Mouse (Mus musculus) urinary bladder, adult 18-20 months (tissue): ENCODE results near the gene Fhod1.

Experiments used
- DNase-seq, 2 experiments: peaks; one replicate each; pipeline ENCODE4 v3.0.0; 2022; ENCODE audit warnings: low spot score in 2 of 2, mixed read lengths in 2 of 2

Gene Fhod1

GRCm38 (mm10) chr8:105349096-105349771 lies 1.5 kb upstream of the Fhod1 start:
- DNase-seq, result no peak

DNA sequence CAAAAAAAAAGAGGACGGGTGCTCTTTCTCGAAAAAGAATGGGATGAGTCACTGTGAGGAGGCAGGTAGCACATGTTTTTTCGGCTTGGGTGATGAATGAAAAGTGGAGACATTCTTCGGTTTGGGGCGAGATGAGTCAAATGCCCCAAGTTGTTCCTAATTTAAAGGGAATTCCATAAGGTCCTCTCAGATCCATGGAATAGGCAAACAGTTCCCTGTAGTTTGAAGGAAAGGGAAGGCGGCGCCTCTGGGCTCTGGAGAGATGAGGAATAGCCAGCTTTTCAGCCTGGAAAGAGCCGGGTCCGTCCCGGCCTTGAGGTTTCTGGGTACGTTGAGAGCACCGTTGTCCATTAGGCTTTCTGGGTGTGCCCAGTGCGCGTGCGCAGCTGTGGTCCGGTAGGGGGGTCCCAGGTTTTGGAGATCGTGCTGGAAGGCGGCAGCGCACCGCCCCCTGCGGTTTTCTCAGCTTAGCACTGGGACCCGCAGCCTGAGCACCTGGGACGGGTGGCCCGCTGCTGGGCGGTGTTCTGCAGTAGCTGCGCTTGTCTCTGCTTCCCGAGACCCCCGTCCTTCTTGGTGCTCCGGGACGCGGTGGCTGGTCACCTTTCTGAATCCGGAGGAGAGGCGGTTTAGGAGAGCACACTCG lies 820 bp upstream of the Fhod1 start, which contains the start of gene Slc9a5:
Gene Slc9a5, plus strand, starts transcription at position 394 of the 646 bp plus-strand sequence.
- peak in 1 of 2 experiments; percentile 30 for DNase-seq

- peak; percentile 63 to 84 for DNase-seq
Measured at GRCm38 (mm10) chr8:105346611-105347427, 934 bp downstream of the Fhod1 start.

- DNase-seq, result no peak
Measured at GRCm38 (mm10) chr8:105345061-105345975, 2.4 kb downstream of the Fhod1 start.

DNA sequence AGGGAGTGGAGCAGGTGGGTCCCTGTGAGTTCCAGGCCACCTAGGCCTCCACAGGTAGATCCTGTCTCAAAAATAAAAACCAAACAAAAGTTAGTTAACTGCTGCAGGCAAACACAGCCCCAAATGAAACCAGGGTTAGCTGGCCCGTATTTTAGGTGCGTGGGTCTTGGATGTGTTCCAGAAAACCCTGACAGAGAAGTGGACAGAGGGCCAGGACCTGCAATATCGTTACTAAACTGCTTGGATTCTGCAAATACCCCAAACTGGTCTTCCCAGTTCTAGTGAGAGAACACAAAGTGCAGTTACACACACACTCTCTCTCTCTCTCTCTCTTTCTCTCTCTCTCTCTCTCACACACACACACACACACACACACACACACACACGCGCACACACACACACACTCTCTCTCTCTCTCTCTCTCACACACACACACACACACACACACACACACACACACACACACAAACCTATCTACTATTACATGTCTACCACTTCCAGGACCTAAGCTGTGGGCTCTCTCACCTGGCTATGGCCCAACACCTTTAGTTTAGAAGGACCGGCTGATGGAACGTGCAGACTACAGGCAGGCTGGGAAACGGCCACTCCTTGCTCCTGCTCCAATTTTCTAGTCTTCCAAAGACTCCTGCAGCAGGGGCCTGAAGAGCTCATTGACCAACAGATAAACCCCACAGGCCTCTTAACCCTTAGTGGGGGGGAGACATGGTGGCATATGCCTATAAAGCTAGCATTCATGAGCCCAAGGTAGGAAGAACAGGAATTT lies 3.8 kb downstream of the Fhod1 start:
- no peak for DNase-seq

DNA sequence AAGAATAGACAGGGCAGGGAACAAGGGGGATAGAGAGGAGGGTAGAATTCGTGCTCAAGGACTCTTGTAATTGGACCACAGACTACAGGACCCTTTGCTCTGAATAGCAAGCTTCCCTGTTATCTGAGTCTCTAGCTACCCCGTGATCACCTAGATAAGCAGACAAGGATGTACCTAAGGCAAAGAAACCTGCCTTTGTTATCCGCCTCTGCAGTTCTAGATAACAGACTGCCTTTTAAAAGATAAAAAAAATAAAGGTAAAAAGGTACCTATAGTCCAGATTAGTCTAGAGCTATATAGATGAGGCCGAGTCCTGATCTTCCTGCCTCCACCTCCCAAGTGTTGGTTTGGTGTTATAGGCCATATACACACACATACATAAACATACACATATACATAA lies 5.0 kb downstream of the Fhod1 start:
- DNase-seq, result no peak

DNA sequence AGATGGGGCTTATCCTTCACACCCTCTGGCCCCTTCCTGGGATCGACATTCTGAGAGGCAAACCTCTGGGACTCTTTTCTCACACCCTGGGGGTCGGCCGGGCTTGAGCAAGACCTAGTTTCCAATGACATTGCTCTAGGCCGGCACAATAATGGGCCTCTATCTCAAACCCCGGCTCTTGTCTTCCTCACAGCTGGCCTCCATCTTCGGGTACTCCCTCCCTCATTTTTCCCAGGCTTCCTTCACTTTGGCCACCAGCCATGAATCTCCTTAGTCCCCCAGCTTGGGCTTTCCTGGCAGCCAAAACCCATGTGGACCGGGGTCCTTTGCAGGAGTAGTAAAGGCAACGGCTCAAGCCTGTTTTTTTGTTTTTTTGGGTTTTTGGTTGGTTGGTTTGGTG lies 6.4 kb downstream of the Fhod1 start:
- DNase-seq, result no peak

- DNase-seq, result no peak
Measured at GRCm38 (mm10) chr8:105339886-105340635, 7.7 kb downstream of the Fhod1 start.

DNA sequence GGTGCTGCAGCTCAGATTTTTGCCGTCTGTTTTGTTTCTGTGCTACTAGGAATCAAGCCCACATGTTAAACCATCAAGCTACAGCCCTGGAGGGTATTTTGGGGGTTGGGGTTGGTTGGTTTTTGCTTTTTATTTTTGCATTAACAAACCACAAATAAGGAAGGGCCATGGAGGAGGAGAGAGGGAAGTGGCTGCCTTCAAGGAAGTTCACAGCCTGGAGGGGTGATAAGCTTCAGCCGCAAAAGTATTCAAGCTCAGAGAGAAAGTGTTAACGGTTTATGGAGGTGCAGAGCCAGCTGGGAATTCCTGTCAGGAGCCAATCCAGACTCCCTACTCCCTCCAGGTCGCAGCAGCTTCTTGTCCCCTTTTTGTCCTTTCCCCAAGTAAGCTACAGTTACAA lies 8.8 kb downstream of the Fhod1 start:
- DNase-seq, result no peak

DNA sequence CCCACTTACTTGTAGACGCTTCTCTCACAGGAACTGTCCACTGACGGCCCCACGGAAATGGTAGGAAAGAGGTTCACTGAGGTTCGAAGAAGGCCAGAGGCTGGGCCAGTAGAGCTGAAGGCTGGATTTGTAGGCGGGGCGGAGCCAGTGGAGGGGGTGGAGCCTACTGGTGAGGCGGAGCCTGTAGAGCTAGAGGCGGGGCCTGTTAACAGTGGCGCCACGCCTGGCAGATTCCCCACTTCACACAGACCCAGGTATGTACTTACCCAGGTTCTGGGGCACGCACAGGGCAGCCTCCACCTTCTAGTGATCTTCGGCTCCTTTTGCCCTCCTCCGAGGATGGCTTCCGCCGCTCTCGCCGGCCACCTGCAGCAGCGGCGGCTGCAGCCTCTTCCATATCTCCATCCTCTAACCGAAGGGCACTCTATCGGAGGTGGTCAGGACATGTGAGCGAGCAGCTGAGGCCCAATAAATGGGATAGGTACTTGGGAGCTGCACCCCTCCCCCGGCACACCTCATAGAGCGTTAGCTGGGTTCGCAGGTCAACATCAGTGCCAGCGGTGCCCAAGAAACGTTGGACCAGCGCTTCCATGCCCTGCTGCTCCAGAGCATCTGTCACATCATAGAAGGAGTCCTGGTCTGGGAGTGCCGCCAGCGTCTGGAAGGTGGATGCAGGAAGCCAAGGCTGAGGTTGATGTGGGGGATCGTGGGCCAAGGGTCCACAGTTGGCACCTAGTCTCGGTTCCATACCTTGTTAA lies 11.2 kb downstream of the Fhod1 start:
- DNase-seq, result no peak

DNA sequence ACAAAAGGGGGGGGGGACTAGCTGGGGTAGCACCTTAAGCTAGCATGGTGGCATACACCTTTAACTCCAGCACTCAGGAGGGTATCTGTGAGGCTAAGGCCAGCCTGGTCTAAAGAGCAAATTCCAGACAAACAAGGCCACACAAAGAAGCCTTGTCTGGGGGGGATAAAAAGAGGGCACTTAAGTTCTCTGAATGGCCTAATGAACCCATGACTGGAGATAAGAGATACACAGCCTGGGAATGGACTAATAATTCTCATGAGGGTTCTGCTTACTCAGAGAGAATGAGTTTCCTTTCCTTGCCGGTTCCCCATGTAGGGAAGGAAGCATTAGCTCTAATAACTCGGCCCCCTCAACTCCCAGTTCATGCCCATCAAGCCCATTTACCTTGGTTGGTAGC lies 15.2 kb downstream of the Fhod1 start:
- no peak for DNase-seq

DNA sequence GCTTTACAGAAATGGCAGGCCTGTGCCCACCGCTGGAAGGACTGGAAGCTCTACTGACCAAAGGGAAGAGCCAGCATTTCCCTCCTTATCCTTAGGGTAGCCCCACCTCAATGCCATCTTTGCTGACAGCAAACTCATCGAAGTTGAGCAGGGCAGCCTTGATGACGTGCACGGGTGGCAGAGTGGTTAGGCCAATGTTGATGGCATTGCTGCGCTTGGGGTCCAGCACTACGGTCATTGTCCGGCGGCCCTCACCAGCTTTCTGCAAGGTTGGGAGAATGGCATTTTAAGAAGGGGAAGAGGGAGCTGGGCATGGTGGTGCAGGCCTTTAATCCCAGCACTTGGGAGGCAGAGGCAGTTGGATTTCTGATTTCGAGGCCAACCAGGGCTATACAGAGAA lies 15.8 kb downstream of the Fhod1 start:
- no peak for DNase-seq

- DNase-seq, result no peak
Measured at GRCm38 (mm10) chr8:105331469-105331868, 16.3 kb downstream of the Fhod1 start.

DNA sequence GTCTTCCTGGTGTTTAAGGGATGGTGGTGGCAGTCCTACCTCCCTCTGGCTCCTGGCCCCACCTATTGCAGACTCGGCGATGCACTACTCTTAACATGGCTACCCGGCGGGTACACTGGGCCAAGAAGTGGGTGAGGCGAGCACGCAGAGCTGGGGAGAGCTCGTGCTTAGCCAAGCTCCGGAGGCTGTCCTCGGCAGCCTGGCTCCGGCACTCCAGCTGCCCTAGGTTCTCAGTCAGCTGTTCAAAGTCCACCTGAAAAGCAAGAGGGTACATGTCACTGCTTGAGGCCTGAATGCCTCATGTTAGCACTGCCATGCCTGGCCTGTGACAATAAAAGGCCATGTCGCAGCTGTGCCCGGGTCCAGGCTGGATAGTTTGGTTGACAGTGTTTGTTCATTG lies 17.4 kb downstream of the Fhod1 start:
- DNase-seq, result no peak

GRCm38 (mm10) chr8:105326968-105327367 lies 20.8 kb downstream of the Fhod1 start:
- DNase-seq, result no peak

DNA sequence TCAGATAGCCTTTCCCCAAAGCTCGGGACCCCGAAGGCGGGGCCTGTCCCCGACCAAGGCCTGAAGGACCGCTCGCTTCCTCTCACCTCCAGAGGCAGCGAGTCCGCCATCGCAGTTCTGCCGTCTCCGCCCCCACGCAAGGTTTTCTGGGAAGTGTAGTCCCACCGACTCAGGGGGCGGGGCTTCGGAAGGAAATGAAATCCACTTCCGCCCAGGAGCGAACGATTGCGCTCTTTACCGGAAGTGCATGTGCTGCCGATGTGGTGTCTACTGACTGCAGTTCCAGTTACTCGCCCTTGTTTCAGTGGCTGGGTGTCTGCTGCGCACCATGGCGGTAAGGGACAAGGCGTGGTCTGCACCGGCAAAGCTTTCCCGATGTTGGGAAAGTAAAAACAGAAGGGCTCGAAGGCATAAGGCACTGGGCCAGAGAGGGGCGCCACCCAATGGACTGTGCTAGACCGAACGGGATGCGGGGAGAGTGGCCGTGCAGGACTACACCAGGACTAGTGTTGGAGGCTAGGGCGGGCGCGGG lies 21.5 kb downstream of the Fhod1 start, which contains the start of the genes Lrrc29 and Tmem208:
Gene Lrrc29, minus strand, starts transcription at position 138 of the 532 bp plus-strand sequence.
Gene Tmem208, plus strand, starts transcription at position 214 of the 532 bp plus-strand sequence.
- peak; percentile 91 to 95 for DNase-seq

GRCm38 (mm10) chr8:105325641-105326093 lies 22.1 kb downstream of the Fhod1 start:
- DNase-seq, result no peak

DNA sequence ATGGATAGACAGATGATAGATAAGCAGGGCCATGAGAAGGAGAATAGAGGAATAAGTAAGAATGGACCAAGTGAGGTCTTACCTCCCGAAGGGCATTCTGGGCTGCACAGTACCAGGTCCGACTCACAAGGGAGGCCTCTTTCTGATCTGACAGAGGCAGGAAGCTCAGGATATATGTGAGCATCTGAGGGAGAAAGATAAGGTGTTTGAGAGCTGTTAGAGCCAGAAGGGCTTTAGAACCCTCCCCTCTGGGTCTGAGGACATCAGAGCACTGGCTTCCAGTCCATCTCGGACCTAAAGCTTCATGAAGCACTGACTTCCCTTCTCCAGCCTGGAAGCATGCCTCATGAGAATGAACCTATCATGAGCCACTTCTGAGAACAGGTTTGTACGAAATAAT lies 24.6 kb downstream of the Fhod1 start:
- DNase-seq, result no peak
